Mouse (Mus musculus): ENCODE data around the gene Ntn5. TPM values are rescaled to one million over a fixed set of nuclear protein-coding genes. Genes with fewer than 3 reads are reported as not detected.

Gene Ntn5
- polyA plus RNA-seq, 1 experiment from 2014 or later = 0.69 TPM

DNA sequence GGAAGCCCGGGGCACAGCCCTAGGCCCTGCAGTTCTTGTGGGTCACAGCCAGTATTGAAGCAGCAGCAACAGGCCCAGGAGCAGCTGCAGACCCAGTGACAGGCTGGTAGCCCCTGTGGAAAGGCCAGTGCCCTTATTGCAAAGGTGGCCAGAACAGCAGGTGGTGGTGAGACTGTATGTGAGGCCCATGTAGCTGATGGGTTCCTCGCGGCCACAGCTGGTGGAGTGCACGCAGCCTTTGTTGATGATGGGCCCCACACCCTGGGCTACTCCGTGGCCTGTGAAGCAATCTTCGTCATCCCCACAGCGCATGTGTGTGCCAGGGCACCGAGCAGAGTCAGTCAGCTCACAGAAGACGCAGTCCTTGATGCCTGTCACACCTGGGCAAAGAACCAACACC is 41.3 kb downstream of the Ntn5 start:
- Histone ChIP-seq H3K4me1 (peaks cover 9% of the 10 kb centered on the region), H3K27me3 (no peaks in the 10 kb centered on the region), H3K4me2 (no peak overlapping the region), H3K27ac (no peak overlapping the region), H3K9ac (no peak overlapping the region), H3K36me3 (peaks cover 69% of the 10 kb centered on the region), H3K4me3 (no peak overlapping the region), H3K9me3 (no peaks in the 10 kb centered on the region)
- 84% methylated on average over 9 of the region's 9 CpGs for WGBS
- ATAC-seq (ENCODE audit: borderline replicate concordance, extremely low read depth, low FRiP score, low TSS enrichment) = no peak

DNA sequence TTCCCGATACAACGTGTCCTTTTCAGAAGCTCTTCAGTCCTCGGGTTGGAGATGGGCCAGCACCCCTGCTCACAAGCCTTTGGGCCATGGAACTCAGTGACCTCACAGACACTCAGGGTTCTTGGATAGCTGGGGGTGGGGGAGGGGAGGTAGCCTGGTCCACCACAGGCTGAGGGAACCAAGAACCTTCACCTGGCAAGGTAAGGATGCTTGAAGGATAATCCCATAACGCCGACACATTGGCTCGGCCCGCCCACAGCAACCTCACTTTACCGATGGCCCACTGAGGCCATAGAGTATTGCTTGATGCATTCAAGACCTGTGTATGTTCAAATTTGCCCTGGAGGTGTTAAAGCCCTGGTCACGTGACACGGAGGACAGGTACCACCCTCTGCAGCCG is 41.9 kb downstream of the Ntn5 start, which contains the start of gene Spaca4:
Spaca4 (minus strand) TSS at position 101 of the 400 bp plus-strand sequence.
- Histone ChIP-seq H3K9ac (no peak within 1 kb of the TSS), H3K9me3 (no peaks in the 10 kb centered on the region), H3K4me2 (no peak within 1 kb of the TSS), H3K27ac (no peak within 1 kb of the TSS), H3K4me1 (peaks cover 7% of the 10 kb centered on the region), H3K4me3 (no peak within 1 kb of the TSS), H3K27me3 (no peaks in the 10 kb centered on the region), H3K36me3 (peaks cover 63% of the 10 kb centered on the region)
- no peak for ATAC-seq (ENCODE audit: borderline replicate concordance, extremely low read depth, low FRiP score, low TSS enrichment)
- WGBS = 89% methylated on average over 11 of the region's 11 CpGs

GRCm38 (mm10) chr7:45726419-45726818 is 42.6 kb downstream of the Ntn5 start:
- WGBS = 90% methylated on average over 10 of the region's 10 CpGs
- Histone ChIP-seq H3K4me2 (no peak overlapping the region), H3K27me3 (no peaks in the 10 kb centered on the region), H3K4me1 (peaks cover 9% of the 10 kb centered on the region; the same call in 1 of the 2 replicates), H3K27ac (no peak overlapping the region), H3K4me3 (no peak overlapping the region), H3K9me3 (no peaks in the 10 kb centered on the region), H3K36me3 (peaks cover 57% of the 10 kb centered on the region), H3K9ac (no peak overlapping the region)
- no peak for ATAC-seq (ENCODE audit: borderline replicate concordance, extremely low read depth, low FRiP score, low TSS enrichment)

- Histone ChIP-seq H3K9ac (no peak overlapping the region), H3K36me3 (peaks cover 45% of the 10 kb centered on the region), H3K4me2 (no peak overlapping the region), H3K9me3 (no peaks in the 10 kb centered on the region), H3K4me1 (peaks cover 9% of the 10 kb centered on the region; the same call in 1 of the 2 replicates), H3K27me3 (no peaks in the 10 kb centered on the region), H3K27ac (no peak overlapping the region), H3K4me3 (no peak overlapping the region)
- WGBS = 61% methylated on average over 3 of the region's 3 CpGs
- ATAC-seq (ENCODE audit: borderline replicate concordance, extremely low read depth, low FRiP score, low TSS enrichment) = no peak
Observed at GRCm38 (mm10) chr7:45727625-45728024, 43.8 kb downstream of the Ntn5 start.

- Histone ChIP-seq H3K4me3 (no peak overlapping the region), H3K9me3 (no peaks in the 10 kb centered on the region), H3K4me2 (no peak overlapping the region), H3K27me3 (no peaks in the 10 kb centered on the region), H3K27ac (no peak overlapping the region), H3K36me3 (peaks cover 14% of the 10 kb centered on the region), H3K4me1 (peaks cover 9% of the 10 kb centered on the region; the same call in 1 of the 2 replicates), H3K9ac (no peak overlapping the region)
- peak; percentile 31; the same call in 1 of the 2 replicates for ATAC-seq (ENCODE audit: borderline replicate concordance, extremely low read depth, low FRiP score, low TSS enrichment)
- WGBS = 16% methylated on average over 16 of the region's 16 CpGs
Observed at GRCm38 (mm10) chr7:45730727-45731431, 47.1 kb downstream of the Ntn5 start.

DNA sequence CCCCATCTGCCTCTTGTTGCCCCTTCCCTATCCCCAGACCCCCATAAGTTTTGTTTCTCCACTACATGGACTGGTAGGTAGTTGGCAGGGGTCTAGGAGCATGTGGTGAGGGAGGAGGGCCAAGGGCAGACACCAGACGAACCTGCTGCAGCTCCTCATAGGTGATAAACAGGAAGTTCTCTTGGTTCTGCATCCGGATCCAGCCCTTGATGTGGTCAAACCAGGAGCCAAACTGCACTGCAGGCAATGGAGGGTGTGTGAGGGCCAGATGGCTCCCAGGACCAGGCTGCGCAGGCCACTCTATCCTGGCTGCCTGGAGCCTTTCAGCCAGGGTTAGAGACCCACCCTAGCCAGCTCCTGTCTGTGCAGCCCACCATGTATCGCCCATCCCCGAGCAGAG is 49.7 kb downstream of the Ntn5 start:
- no peak for ATAC-seq (ENCODE audit: borderline replicate concordance, extremely low read depth, low FRiP score, low TSS enrichment)
- Histone ChIP-seq H3K9ac (no peak overlapping the region), H3K9me3 (no peaks in the 10 kb centered on the region), H3K36me3 (peaks cover 3% of the 10 kb centered on the region; the same call in 1 of the 2 replicates), H3K4me2 (no peak overlapping the region), H3K4me1 (peaks cover 9% of the 10 kb centered on the region; the same call in 1 of the 2 replicates), H3K27me3 (no peaks in the 10 kb centered on the region), H3K4me3 (no peak overlapping the region), H3K27ac (no peak overlapping the region)
- WGBS = 74% methylated on average over 5 of the region's 5 CpGs

GRCm38 (mm10) chr7:45739162-45739763 is 55.4 kb downstream of the Ntn5 start:
- Histone ChIP-seq H3K4me2 (no peak overlapping the region), H3K9ac (no peak overlapping the region), H3K27ac (no peak overlapping the region), H3K4me3 (no peak overlapping the region), H3K36me3 (no peaks in the 10 kb centered on the region), H3K4me1 (peaks cover 9% of the 10 kb centered on the region; the same call in 1 of the 2 replicates), H3K27me3 (no peaks in the 10 kb centered on the region), H3K9me3 (no peaks in the 10 kb centered on the region)
- WGBS = 7% methylated on average over 9 of the region's 9 CpGs
- ATAC-seq (ENCODE audit: borderline replicate concordance, extremely low read depth, low FRiP score, low TSS enrichment) = peak; percentile 73

DNA sequence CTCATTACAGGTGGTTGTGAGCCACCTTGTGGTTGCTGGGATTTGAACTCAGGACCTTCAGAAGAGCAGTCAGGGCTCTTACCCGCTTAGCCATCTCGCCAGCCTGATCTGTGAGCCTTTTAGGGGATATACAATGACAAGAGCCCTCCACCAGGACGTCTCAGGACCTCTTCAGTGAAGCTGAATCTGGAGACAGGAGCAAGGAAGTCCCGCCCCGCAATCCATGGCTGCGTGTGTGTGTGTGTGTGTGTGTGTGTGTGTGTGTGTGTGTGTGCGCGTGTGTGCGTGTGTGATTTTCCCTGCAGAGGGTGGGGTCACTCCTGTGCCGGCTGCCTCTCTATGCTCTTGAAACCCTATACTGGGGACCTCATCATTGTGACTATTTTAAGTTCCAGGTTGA is 56.0 kb downstream of the Ntn5 start:
- ATAC-seq (ENCODE audit: borderline replicate concordance, extremely low read depth, low FRiP score, low TSS enrichment) = no peak

DNA sequence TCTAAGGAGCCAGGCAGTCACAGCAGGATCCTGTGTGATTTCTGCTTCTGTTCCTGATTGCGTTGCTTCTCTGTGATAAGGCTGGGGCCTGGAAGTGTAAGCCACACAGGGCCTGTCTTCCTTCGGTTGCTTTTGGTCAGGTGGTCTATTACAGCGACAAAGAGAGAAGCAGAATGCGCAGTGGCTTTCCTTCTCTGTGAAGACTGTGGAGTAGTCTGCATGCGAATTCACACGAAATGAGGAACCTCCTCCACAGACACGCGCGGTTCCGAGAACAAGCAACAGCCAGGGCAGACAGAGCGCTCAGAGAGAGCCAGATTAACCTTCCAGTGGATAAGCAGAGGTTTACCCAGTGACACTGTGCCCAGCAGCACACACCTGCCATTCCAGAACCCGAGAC is 57.5 kb downstream of the Ntn5 start:
- Histone ChIP-seq H3K36me3 (no peaks in the 10 kb centered on the region), H3K9ac (no peak overlapping the region), H3K27ac (no peak overlapping the region), H3K4me1 (peaks cover 9% of the 10 kb centered on the region; the same call in 1 of the 2 replicates), H3K9me3 (no peaks in the 10 kb centered on the region), H3K27me3 (no peaks in the 10 kb centered on the region), H3K4me3 (no peak overlapping the region), H3K4me2 (peak overlapping the region; percentile 53)
- no peak for ATAC-seq (ENCODE audit: borderline replicate concordance, extremely low read depth, low FRiP score, low TSS enrichment)
- WGBS = 77% methylated on average over 12 of the region's 12 CpGs

More for the DNA sequence above, 56.0 kb downstream of the Ntn5 start:
- no peaks in the 10 kb centered on the region for H3K36me3 ChIP-seq
- no peak overlapping the region for H3K9ac ChIP-seq
- no peaks in the 10 kb centered on the region for H3K9me3 ChIP-seq
- WGBS = 57% methylated on average over 10 of the region's 10 CpGs
- no peaks in the 10 kb centered on the region for H3K27me3 ChIP-seq
- H3K4me1 ChIP-seq = peaks cover 9% of the 10 kb centered on the region; the same call in 1 of the 2 replicates
- no peak overlapping the region for H3K4me3 ChIP-seq
- no peak overlapping the region for H3K4me2 ChIP-seq
- no peak overlapping the region for H3K27ac ChIP-seq

GRCm38 (mm10) chr7:45741777-45742176 is 58.0 kb downstream of the Ntn5 start:
- Histone ChIP-seq H3K27me3 (no peaks in the 10 kb centered on the region), H3K4me3 (peak overlapping the region; percentile 33), H3K9me3 (no peaks in the 10 kb centered on the region), H3K27ac (0 out of 2 replicates have a peak overlapping the region, but pooled peaks have one; percentile 0), H3K36me3 (no peaks in the 10 kb centered on the region), H3K4me2 (peak overlapping the region; percentile 53), H3K4me1 (peaks cover 9% of the 10 kb centered on the region; the same call in 1 of the 2 replicates), H3K9ac (no peak overlapping the region)
- 28% methylated on average over 11 of the region's 11 CpGs for WGBS
- ATAC-seq (ENCODE audit: borderline replicate concordance, extremely low read depth, low FRiP score, low TSS enrichment) = 0 out of 2 replicates have a peak, but pooled peaks have one; percentile 66

GRCm38 (mm10) chr7:45742338-45742737 is 58.5 kb downstream of the Ntn5 start:
- Histone ChIP-seq H3K27me3 (no peaks in the 10 kb centered on the region), H3K9me3 (no peaks in the 10 kb centered on the region), H3K4me3 (peak overlapping the region; percentile 33), H3K4me2 (peak overlapping the region; percentile 53), H3K36me3 (no peaks in the 10 kb centered on the region), H3K4me1 (peaks cover 9% of the 10 kb centered on the region; the same call in 1 of the 2 replicates), H3K27ac (0 out of 2 replicates have a peak overlapping the region, but pooled peaks have one; percentile 0), H3K9ac (no peak overlapping the region)
- WGBS = 26% methylated on average over 19 of the region's 19 CpGs
- ATAC-seq (ENCODE audit: borderline replicate concordance, extremely low read depth, low FRiP score, low TSS enrichment) = 0 out of 2 replicates have a peak, but pooled peaks have one; percentile 35
